Mouse (Mus musculus): ENCODE data around the gene Asic2. TPM values are rescaled to one million over a fixed set of nuclear protein-coding genes. Genes with fewer than 3 reads are reported as not detected.

Gene Asic2
- polyA plus RNA-seq, 1 experiment from 2014 or later = 1.6 TPM

DNA sequence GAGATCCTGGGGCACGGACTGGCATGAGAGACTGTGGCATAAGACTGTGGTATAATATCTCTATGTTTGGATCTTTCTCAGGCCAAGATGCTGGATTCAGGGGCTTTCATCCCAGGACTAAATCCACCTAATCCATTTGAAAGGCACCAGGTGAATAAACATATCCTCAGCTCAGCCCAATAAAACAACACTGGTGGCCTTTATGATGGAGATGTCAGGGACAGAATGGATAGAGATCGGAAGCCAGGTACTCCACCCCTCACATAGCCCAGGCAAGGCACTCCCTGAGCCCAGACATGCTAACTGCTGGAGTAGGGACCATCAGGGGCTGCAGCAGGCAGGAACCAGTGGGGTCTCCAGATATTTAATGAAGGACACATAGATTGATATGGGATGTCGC, 637.3 kb downstream of the Asic2 start:
- Histone ChIP-seq H3K27me3 (ENCODE audit: control insufficient read depth, insufficient read depth, low read length) (no peaks in the 10 kb centered on the region), H3K4me3 (ENCODE audit: low read depth, low read length) (no peak overlapping the region), H3K9me3 (ENCODE audit: control insufficient read depth, low read length) (no peaks in the 10 kb centered on the region), H3K4me1 (ENCODE audit: control insufficient read depth, insufficient read depth, low read length) (no peaks in the 10 kb centered on the region), H3K36me3 (ENCODE audit: control insufficient read depth, insufficient read depth, low read length) (no peaks in the 10 kb centered on the region), H3K9ac (ENCODE audit: low read length) (no peak overlapping the region), H3K27ac (ENCODE audit: low read depth, low read length) (no peak overlapping the region), H3K4me2 (no peak overlapping the region)
- DNase-seq (ENCODE audit: low spot score, missing footprints) = no peak
- no peak for ATAC-seq (ENCODE audit: low FRiP score)
- 85% methylated on average over 3 of the region's 3 CpGs for WGBS

- WGBS = 89% methylated on average over 5 of the region's 5 CpGs
- no peak overlapping the region for H3K27ac ChIP-seq (ENCODE audit: low read depth, low read length)
- no peak overlapping the region for H3K9ac ChIP-seq (ENCODE audit: low read length)
- H3K4me1 ChIP-seq (ENCODE audit: control insufficient read depth, insufficient read depth, low read length) = no peaks in the 10 kb centered on the region
- no peak overlapping the region for H3K4me3 ChIP-seq (ENCODE audit: low read depth, low read length)
- no peak overlapping the region for H3K4me2 ChIP-seq
- ATAC-seq (ENCODE audit: low FRiP score) (no peak), DNase-seq (ENCODE audit: low spot score, missing footprints) (no peak)
- H3K27me3 ChIP-seq (ENCODE audit: control insufficient read depth, insufficient read depth, low read length) = no peaks in the 10 kb centered on the region
- H3K36me3 ChIP-seq (ENCODE audit: control insufficient read depth, insufficient read depth, low read length) = no peaks in the 10 kb centered on the region
- no peaks in the 10 kb centered on the region for H3K9me3 ChIP-seq (ENCODE audit: control insufficient read depth, low read length)
These were observed 640.2 kb downstream of the Asic2 start for GRCm38 (mm10) chr11:81328088-81328487.

- Histone ChIP-seq H3K4me2 (no peak overlapping the region), H3K27ac (ENCODE audit: low read depth, low read length) (no peak overlapping the region), H3K4me1 (ENCODE audit: control insufficient read depth, insufficient read depth, low read length) (no peaks in the 10 kb centered on the region), H3K4me3 (ENCODE audit: low read depth, low read length) (no peak overlapping the region), H3K27me3 (ENCODE audit: control insufficient read depth, insufficient read depth, low read length) (no peaks in the 10 kb centered on the region), H3K36me3 (ENCODE audit: control insufficient read depth, insufficient read depth, low read length) (no peaks in the 10 kb centered on the region), H3K9ac (ENCODE audit: low read length) (no peak overlapping the region), H3K9me3 (ENCODE audit: control insufficient read depth, low read length) (no peaks in the 10 kb centered on the region)
- no peak for ATAC-seq (ENCODE audit: low FRiP score)
- WGBS = 88% methylated on average over 4 of the region's 4 CpGs
- DNase-seq (ENCODE audit: low spot score, missing footprints) = no peak
These were observed 645.1 kb downstream of the Asic2 start for GRCm38 (mm10) chr11:81323146-81323545.

GRCm38 (mm10) chr11:81322466-81322865, 645.8 kb downstream of the Asic2 start:
- no peaks in the 10 kb centered on the region for H3K27me3 ChIP-seq (ENCODE audit: control insufficient read depth, insufficient read depth, low read length)
- H3K4me2 ChIP-seq = no peak overlapping the region
- ATAC-seq (ENCODE audit: low FRiP score) = no peak
- 90% methylated on average over 8 of the region's 8 CpGs for WGBS
- no peaks in the 10 kb centered on the region for H3K9me3 ChIP-seq (ENCODE audit: control insufficient read depth, low read length)
- H3K9ac ChIP-seq (ENCODE audit: low read length) = no peak overlapping the region
- H3K27ac ChIP-seq (ENCODE audit: low read depth, low read length) = no peak overlapping the region
- no peak overlapping the region for H3K4me3 ChIP-seq (ENCODE audit: low read depth, low read length)
- no peak for DNase-seq (ENCODE audit: low spot score, missing footprints)
- H3K4me1 ChIP-seq (ENCODE audit: control insufficient read depth, insufficient read depth, low read length) = no peaks in the 10 kb centered on the region
- no peaks in the 10 kb centered on the region for H3K36me3 ChIP-seq (ENCODE audit: control insufficient read depth, insufficient read depth, low read length)

- 69% methylated on average over 3 of the region's 3 CpGs for WGBS
These were observed 678.2 kb downstream of the Asic2 start for GRCm38 (mm10) chr11:81290041-81290440.

DNA sequence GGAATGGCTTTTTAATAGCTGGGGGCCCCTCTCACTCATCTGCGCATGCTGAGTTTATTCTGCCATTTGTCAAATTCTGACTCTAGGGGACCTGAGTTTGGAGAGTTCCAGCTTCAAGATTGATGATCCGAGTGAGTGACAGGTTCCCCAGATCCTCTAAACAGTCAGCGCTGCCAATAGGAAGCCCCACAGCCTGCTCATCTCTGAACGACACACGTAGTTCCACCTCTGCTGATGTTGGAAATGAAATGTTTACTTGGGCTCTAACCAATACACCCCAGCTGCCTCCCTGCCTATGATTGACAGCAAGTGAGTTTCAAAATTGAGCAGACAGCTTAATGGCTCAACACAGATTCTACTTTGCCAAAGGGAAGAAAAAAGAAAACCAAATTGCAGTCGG, 685.1 kb downstream of the Asic2 start:
- ATAC-seq (ENCODE audit: low FRiP score) (no peak), DNase-seq (ENCODE audit: low spot score, missing footprints) (no peak)
- Histone ChIP-seq H3K4me2 (no peak overlapping the region), H3K4me1 (ENCODE audit: control insufficient read depth, insufficient read depth, low read length) (no peaks in the 10 kb centered on the region), H3K9ac (ENCODE audit: low read length) (no peak overlapping the region), H3K9me3 (ENCODE audit: control insufficient read depth, low read length) (no peaks in the 10 kb centered on the region), H3K4me3 (ENCODE audit: low read depth, low read length) (no peak overlapping the region), H3K36me3 (ENCODE audit: control insufficient read depth, insufficient read depth, low read length) (no peaks in the 10 kb centered on the region), H3K27ac (ENCODE audit: low read depth, low read length) (no peak overlapping the region), H3K27me3 (ENCODE audit: control insufficient read depth, insufficient read depth, low read length) (no peaks in the 10 kb centered on the region; the same call in 1 of the 2 replicates)
- WGBS = 82% methylated on average over 6 of the region's 6 CpGs

More at GRCm38 (mm10) chr11:81290041-81290440, 678.2 kb downstream of the Asic2 start:
- Histone ChIP-seq H3K36me3 (ENCODE audit: control insufficient read depth, insufficient read depth, low read length) (no peaks in the 10 kb centered on the region), H3K27ac (ENCODE audit: low read depth, low read length) (no peak overlapping the region), H3K27me3 (ENCODE audit: control insufficient read depth, insufficient read depth, low read length) (no peaks in the 10 kb centered on the region), H3K9me3 (ENCODE audit: control insufficient read depth, low read length) (no peaks in the 10 kb centered on the region), H3K4me3 (ENCODE audit: low read depth, low read length) (no peak overlapping the region), H3K4me1 (ENCODE audit: control insufficient read depth, insufficient read depth, low read length) (no peaks in the 10 kb centered on the region), H3K9ac (ENCODE audit: low read length) (no peak overlapping the region), H3K4me2 (no peak overlapping the region)
- ATAC-seq (ENCODE audit: low FRiP score) (no peak), DNase-seq (ENCODE audit: low spot score, missing footprints) (no peak)

- DNase-seq (ENCODE audit: low spot score, missing footprints) (no peak), ATAC-seq (ENCODE audit: low FRiP score) (no peak)
- WGBS = 2% methylated on average over 2 of the region's 2 CpGs
- Histone ChIP-seq H3K9me3 (ENCODE audit: control insufficient read depth, low read length) (no peaks in the 10 kb centered on the region), H3K36me3 (ENCODE audit: control insufficient read depth, insufficient read depth, low read length) (no peaks in the 10 kb centered on the region), H3K4me2 (no peak overlapping the region), H3K27me3 (ENCODE audit: control insufficient read depth, insufficient read depth, low read length) (no peaks in the 10 kb centered on the region; the same call in 1 of the 2 replicates), H3K4me1 (ENCODE audit: control insufficient read depth, insufficient read depth, low read length) (no peaks in the 10 kb centered on the region), H3K4me3 (ENCODE audit: low read depth, low read length) (no peak overlapping the region), H3K9ac (ENCODE audit: low read length) (no peak overlapping the region), H3K27ac (ENCODE audit: low read depth, low read length) (no peak overlapping the region)
These were observed 688.2 kb downstream of the Asic2 start for GRCm38 (mm10) chr11:81280070-81280469.

DNA sequence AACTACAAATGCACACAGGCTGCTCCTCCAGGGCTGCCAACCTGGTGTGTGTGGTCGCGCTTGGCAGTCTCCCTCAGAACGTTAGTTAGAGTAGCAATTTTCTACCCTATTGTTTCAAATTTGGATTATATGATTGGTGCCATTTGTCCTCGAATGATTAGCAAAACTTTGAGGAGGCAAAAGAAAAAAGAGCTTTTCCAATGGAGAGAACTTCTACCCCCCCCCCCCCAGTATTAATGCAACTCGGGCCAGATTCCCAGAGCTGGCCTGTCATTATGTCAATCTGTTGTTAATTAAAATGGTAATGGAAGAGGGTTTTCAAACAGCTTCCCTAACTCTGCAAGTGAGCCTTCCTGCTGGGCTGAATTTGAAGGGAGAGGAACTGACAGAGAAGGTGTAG, 690.9 kb downstream of the Asic2 start:
- Histone ChIP-seq H3K4me3 (ENCODE audit: low read depth, low read length) (no peak overlapping the region), H3K9me3 (ENCODE audit: control insufficient read depth, low read length) (no peaks in the 10 kb centered on the region), H3K36me3 (ENCODE audit: control insufficient read depth, insufficient read depth, low read length) (no peaks in the 10 kb centered on the region), H3K27me3 (ENCODE audit: control insufficient read depth, insufficient read depth, low read length) (no peaks in the 10 kb centered on the region; the same call in 1 of the 2 replicates), H3K4me2 (no peak overlapping the region), H3K27ac (ENCODE audit: low read depth, low read length) (no peak overlapping the region), H3K4me1 (ENCODE audit: control insufficient read depth, insufficient read depth, low read length) (no peaks in the 10 kb centered on the region), H3K9ac (ENCODE audit: low read length) (no peak overlapping the region)
- ATAC-seq (ENCODE audit: low FRiP score) = no peak
- no peak for DNase-seq (ENCODE audit: low spot score, missing footprints)
- WGBS = 61% methylated on average over 5 of the region's 5 CpGs

DNA sequence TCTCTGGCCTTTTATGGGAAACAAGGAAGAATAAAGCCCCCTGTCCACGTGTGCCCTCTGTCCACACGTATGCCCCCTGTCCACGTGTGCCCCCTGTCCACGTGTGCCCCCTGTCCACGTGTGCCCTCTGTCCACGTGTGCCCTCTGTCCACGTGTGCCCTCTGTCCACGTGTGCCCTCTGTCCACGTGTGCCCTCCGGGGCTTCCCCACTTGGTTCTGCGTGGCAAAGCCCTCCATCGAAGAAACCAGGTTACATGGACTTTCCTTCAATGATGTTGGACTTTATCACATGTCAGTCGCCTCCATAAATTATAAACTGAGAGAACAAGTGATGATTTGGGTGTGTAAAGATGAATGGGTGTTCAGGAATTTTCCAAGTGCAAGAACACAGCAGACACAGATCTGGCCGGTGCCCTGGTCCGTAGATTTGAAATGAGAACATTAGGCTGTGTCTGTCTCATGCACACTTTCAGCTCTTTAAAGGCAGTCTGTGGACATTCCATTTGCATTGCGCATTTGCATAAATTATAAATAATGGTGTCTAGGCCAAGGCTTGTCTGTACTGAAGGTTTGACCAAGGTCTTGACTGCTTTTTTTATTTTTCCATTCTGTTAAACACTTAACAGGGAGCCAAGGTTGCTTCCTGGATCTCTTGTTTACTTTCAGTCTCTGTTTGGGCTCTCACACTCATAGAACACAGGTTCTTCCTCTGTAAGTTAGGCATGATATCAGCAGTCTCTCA, 695.4 kb downstream of the Asic2 start:
- H3K4me1 ChIP-seq (ENCODE audit: control insufficient read depth, insufficient read depth, low read length) = no peaks in the 10 kb centered on the region
- ATAC-seq (ENCODE audit: low FRiP score) (no peak), DNase-seq (ENCODE audit: low spot score, missing footprints) (no peak)
- H3K9ac ChIP-seq (ENCODE audit: low read length) = no peak overlapping the region
- WGBS = 90% methylated on average over 16 of the region's 16 CpGs
- H3K27ac ChIP-seq (ENCODE audit: low read depth, low read length) = no peak overlapping the region
- no peaks in the 10 kb centered on the region for H3K9me3 ChIP-seq (ENCODE audit: control insufficient read depth, low read length)
- H3K27me3 ChIP-seq (ENCODE audit: control insufficient read depth, insufficient read depth, low read length) = no peaks in the 10 kb centered on the region
- no peak overlapping the region for H3K4me3 ChIP-seq (ENCODE audit: low read depth, low read length)
- no peak overlapping the region for H3K4me2 ChIP-seq
- H3K36me3 ChIP-seq (ENCODE audit: control insufficient read depth, insufficient read depth, low read length) = no peaks in the 10 kb centered on the region
